Mouse (Mus musculus): ENCODE data around the gene Lrfn4. TPM values are rescaled to one million over a fixed set of nuclear protein-coding genes. Genes with fewer than 3 reads are reported as not detected.
"Not testable (repeated sequence)": the region's sequence is repeated elsewhere in the genome, so short reads cannot be mapped to it uniquely, and the experiment has no call there.

The Lrfn4 gene
- polyA plus RNA-seq, 1 experiment: 13.5 TPM

- no peak overlapping the region for H3K9ac ChIP-seq (ENCODE audit: low read depth, poor library complexity, severe bottlenecking)
- H3K27me3 ChIP-seq (ENCODE audit: control insufficient read depth, insufficient read depth, low read length, poor library complexity, severe bottlenecking): no peaks in the 10 kb centered on the region
- no peak overlapping the region for H3K4me3 ChIP-seq (ENCODE audit: low read depth, low read length)
- H3K27ac ChIP-seq (ENCODE audit: insufficient read depth, low read length): no peak overlapping the region
- no peaks in the 10 kb centered on the region for H3K9me3 ChIP-seq (replicated peaks; ENCODE audit: control insufficient read depth, insufficient read depth, low read length, poor library complexity, severe bottlenecking)
- TF ChIP-seq CTCF (IDR thresholded peaks at IDR 0.05; ENCODE audit: low read depth, low read length) (no peak), EP300 (IDR thresholded peaks at IDR 0.05; ENCODE audit: insufficient read depth, low read depth, low read length) (no peak), POLR2A (IDR thresholded peaks at IDR 0.05; ENCODE audit: insufficient read depth, low read length) (no peak)
- no peaks in the 10 kb centered on the region for H3K4me1 ChIP-seq (ENCODE audit: control insufficient read depth, insufficient read depth, low read length)
- H3K36me3 ChIP-seq (ENCODE audit: control insufficient read depth, insufficient read depth, low read length, poor library complexity, severe bottlenecking): no peaks in the 10 kb centered on the region
These were observed 27.0 kb downstream of the Lrfn4 start for GRCm38 (mm10) chr19:4588430-4588829.

DNA sequence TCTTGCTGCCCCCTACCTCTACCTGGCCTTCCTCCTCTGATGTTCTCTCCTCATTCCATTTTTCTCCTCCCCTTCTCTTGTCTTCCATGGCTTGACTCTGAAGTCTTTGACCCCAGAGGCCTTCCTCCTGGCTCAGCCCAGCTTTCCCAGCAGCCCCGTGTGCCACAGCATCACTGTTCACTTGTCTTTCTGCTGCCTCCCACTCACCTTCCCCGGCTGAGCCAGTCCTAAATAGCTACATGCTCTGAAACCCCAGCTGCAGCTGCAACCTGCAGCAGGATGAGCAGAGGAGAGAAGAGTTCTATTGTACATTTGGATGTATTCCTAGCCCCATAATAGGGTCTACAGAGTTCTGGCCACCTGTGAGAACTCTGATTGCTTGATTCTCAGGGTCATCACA lies 28.0 kb downstream of the Lrfn4 start:
- TF ChIP-seq POLR2A (IDR thresholded peaks at IDR 0.05; ENCODE audit: insufficient read depth, low read length): no peak
- no peak for TF ChIP-seq EP300 (IDR thresholded peaks at IDR 0.05; ENCODE audit: insufficient read depth, low read depth, low read length)
- no peak for TF ChIP-seq CTCF (IDR thresholded peaks at IDR 0.05; ENCODE audit: low read depth, low read length)
- no peak overlapping the region for H3K27ac ChIP-seq (ENCODE audit: insufficient read depth, low read length)

DNA sequence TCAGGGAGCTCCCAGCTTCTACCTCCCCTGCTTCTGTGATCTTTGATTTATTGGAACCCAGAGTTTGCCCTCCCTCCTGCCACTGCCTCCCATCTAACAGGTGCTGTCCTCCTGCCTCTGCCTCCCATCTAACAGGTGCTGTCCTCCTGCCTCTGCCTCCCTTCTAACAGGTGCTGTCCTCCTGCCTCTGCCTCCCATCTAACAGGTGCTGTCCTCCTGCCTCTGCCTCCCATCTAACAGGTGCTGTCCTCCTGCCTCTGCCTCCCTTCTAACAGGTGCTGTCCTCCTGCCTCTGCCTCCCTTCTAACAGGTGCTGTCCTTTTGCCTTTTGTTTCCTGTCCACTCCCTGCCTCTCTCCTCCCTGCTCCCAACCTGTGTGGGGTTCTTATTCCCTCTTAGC lies 28.7 kb downstream of the Lrfn4 start:
- H3K27me3 ChIP-seq (ENCODE audit: control insufficient read depth, insufficient read depth, low read length, poor library complexity, severe bottlenecking); H3K4me3 ChIP-seq (ENCODE audit: low read depth, low read length): not testable (repeated sequence)

More for the DNA sequence above, 28.0 kb downstream of the Lrfn4 start:
- H3K36me3 ChIP-seq (ENCODE audit: control insufficient read depth, insufficient read depth, low read length, poor library complexity, severe bottlenecking): no peaks in the 10 kb centered on the region
- no peaks in the 10 kb centered on the region for H3K9me3 ChIP-seq (replicated peaks; ENCODE audit: control insufficient read depth, insufficient read depth, low read length, poor library complexity, severe bottlenecking)
- H3K27me3 ChIP-seq (ENCODE audit: control insufficient read depth, insufficient read depth, low read length, poor library complexity, severe bottlenecking): no peaks in the 10 kb centered on the region
- H3K9ac ChIP-seq (ENCODE audit: low read depth, poor library complexity, severe bottlenecking): no peak overlapping the region
- no peaks in the 10 kb centered on the region for H3K4me1 ChIP-seq (ENCODE audit: control insufficient read depth, insufficient read depth, low read length)
- H3K4me3 ChIP-seq (ENCODE audit: low read depth, low read length): no peak overlapping the region

GRCm38 (mm10) chr19:4583856-4584255 lies 31.6 kb downstream of the Lrfn4 start:
- Histone ChIP-seq H3K27me3 (ENCODE audit: control insufficient read depth, insufficient read depth, low read length, poor library complexity, severe bottlenecking) (no peaks in the 10 kb centered on the region; the same call in 1 of the 2 replicates), H3K9me3 (replicated peaks; ENCODE audit: control insufficient read depth, insufficient read depth, low read length, poor library complexity, severe bottlenecking) (no peaks in the 10 kb centered on the region), H3K9ac (ENCODE audit: low read depth, poor library complexity, severe bottlenecking) (no peak overlapping the region), H3K4me3 (ENCODE audit: low read depth, low read length) (no peak overlapping the region), H3K36me3 (ENCODE audit: control insufficient read depth, insufficient read depth, low read length, poor library complexity, severe bottlenecking) (no peaks in the 10 kb centered on the region), H3K4me1 (ENCODE audit: control insufficient read depth, insufficient read depth, low read length) (no peaks in the 10 kb centered on the region), H3K27ac (ENCODE audit: insufficient read depth, low read length) (no peak overlapping the region)
- no peak for TF ChIP-seq POLR2A (IDR thresholded peaks at IDR 0.05; ENCODE audit: insufficient read depth, low read length)
- TF ChIP-seq CTCF (IDR thresholded peaks at IDR 0.05; ENCODE audit: low read depth, low read length): no peak

More for the DNA sequence above, 28.7 kb downstream of the Lrfn4 start:
- not testable (repeated sequence) for H3K4me1 ChIP-seq (ENCODE audit: control insufficient read depth, insufficient read depth, low read length); H3K9ac ChIP-seq (ENCODE audit: low read depth, poor library complexity, severe bottlenecking); H3K9me3 ChIP-seq (replicated peaks; ENCODE audit: control insufficient read depth, insufficient read depth, low read length, poor library complexity, severe bottlenecking); H3K27ac ChIP-seq (ENCODE audit: insufficient read depth, low read length); H3K36me3 ChIP-seq (ENCODE audit: control insufficient read depth, insufficient read depth, low read length, poor library complexity, severe bottlenecking)

GRCm38 (mm10) chr19:4579296-4579695 lies 36.2 kb downstream of the Lrfn4 start:
- TF ChIP-seq EP300 (IDR thresholded peaks at IDR 0.05; ENCODE audit: insufficient read depth, low read depth, low read length) (no peak), POLR2A (IDR thresholded peaks at IDR 0.05; ENCODE audit: insufficient read depth, low read length) (no peak), CTCF (IDR thresholded peaks at IDR 0.05; ENCODE audit: low read depth, low read length) (no peak)
- Histone ChIP-seq H3K4me1 (ENCODE audit: control insufficient read depth, insufficient read depth, low read length) (no peaks in the 10 kb centered on the region), H3K9ac (ENCODE audit: low read depth, poor library complexity, severe bottlenecking) (no peak overlapping the region), H3K36me3 (ENCODE audit: control insufficient read depth, insufficient read depth, low read length, poor library complexity, severe bottlenecking) (no peaks in the 10 kb centered on the region), H3K27me3 (ENCODE audit: control insufficient read depth, insufficient read depth, low read length, poor library complexity, severe bottlenecking) (no peaks in the 10 kb centered on the region; the same call in 1 of the 2 replicates), H3K4me3 (ENCODE audit: low read depth, low read length) (no peak overlapping the region), H3K9me3 (replicated peaks; ENCODE audit: control insufficient read depth, insufficient read depth, low read length, poor library complexity, severe bottlenecking) (no peaks in the 10 kb centered on the region), H3K27ac (ENCODE audit: insufficient read depth, low read length) (no peak overlapping the region)

DNA sequence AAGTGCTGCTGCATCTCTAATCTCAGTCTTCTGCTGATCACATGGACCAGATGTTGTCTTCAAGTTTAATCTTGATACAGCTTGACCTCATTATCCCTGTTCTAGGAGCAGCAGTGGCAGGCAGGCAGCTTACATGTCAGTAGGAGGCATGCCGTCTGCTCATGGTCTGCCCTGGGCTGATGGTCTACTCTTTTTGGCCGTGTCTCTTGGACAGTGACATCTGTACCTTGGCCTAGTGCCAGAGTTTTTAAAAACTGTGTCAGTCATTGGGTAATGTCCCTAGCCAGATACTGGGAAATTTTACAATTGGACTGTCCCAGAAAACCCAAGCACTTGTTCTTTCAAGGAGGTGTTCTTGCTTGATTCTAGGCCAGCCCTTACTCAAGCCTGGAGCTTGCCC lies 36.7 kb downstream of the Lrfn4 start:
- no peaks in the 10 kb centered on the region for H3K9me3 ChIP-seq (replicated peaks; ENCODE audit: control insufficient read depth, insufficient read depth, low read length, poor library complexity, severe bottlenecking)
- H3K4me1 ChIP-seq (ENCODE audit: control insufficient read depth, insufficient read depth, low read length): no peaks in the 10 kb centered on the region
- no peak overlapping the region for H3K27ac ChIP-seq (ENCODE audit: insufficient read depth, low read length)
- H3K4me3 ChIP-seq (ENCODE audit: low read depth, low read length): no peak overlapping the region
- H3K36me3 ChIP-seq (ENCODE audit: control insufficient read depth, insufficient read depth, low read length, poor library complexity, severe bottlenecking): no peaks in the 10 kb centered on the region
- H3K27me3 ChIP-seq (ENCODE audit: control insufficient read depth, insufficient read depth, low read length, poor library complexity, severe bottlenecking): no peaks in the 10 kb centered on the region; the same call in 1 of the 2 replicates
- H3K9ac ChIP-seq (ENCODE audit: low read depth, poor library complexity, severe bottlenecking): no peak overlapping the region
- TF ChIP-seq CTCF (IDR thresholded peaks at IDR 0.05; ENCODE audit: low read depth, low read length) (no peak), EP300 (IDR thresholded peaks at IDR 0.05; ENCODE audit: insufficient read depth, low read depth, low read length) (no peak), POLR2A (IDR thresholded peaks at IDR 0.05; ENCODE audit: insufficient read depth, low read length) (no peak)
